Mouse (Mus musculus): ENCODE data around the gene Med7.

Gene Med7

GRCm38 (mm10) chr11:46431129-46431528, 5.6 kb upstream of the Med7 start:
- peak; percentile 85 for DNase-seq

- no peak for DNase-seq
Observed at GRCm38 (mm10) chr11:46435363-46435762, 1.4 kb upstream of the Med7 start.

- DNase-seq: peak; percentile 17
Observed at GRCm38 (mm10) chr11:46437459-46438000, 805 bp downstream of the Med7 start.

- no peak for DNase-seq
Observed at GRCm38 (mm10) chr11:46439005-46439543, 2.3 kb downstream of the Med7 start.

GRCm38 (mm10) chr11:46441774-46442173, 5.0 kb downstream of the Med7 start:
- DNase-seq: no peak

GRCm38 (mm10) chr11:46443152-46443551, 6.4 kb downstream of the Med7 start:
- peak; percentile 10 for DNase-seq

- no peak for DNase-seq
Observed at GRCm38 (mm10) chr11:46443979-46444378, 7.3 kb downstream of the Med7 start.

GRCm38 (mm10) chr11:46446150-46446549, 9.4 kb downstream of the Med7 start:
- DNase-seq: no peak

GRCm38 (mm10) chr11:46447644-46448484, 11.1 kb downstream of the Med7 start:
- DNase-seq: peak; percentile 16

- DNase-seq: no peak
Observed at GRCm38 (mm10) chr11:46449461-46450080, 12.8 kb downstream of the Med7 start.

- peak; percentile 52 for DNase-seq
Observed at GRCm38 (mm10) chr11:46454453-46455045, 17.8 kb downstream of the Med7 start, which contains the start of gene Havcr2. Gene Havcr2, plus strand, starts transcription at chr11:46454935.

GRCm38 (mm10) chr11:46459960-46460359, 23.2 kb downstream of the Med7 start:
- no peak for DNase-seq

GRCm38 (mm10) chr11:46461362-46461761, 24.6 kb downstream of the Med7 start:
- peak; percentile 26 for DNase-seq

- DNase-seq: peak; percentile 48
Observed at GRCm38 (mm10) chr11:46461931-46462330, 25.2 kb downstream of the Med7 start.

- DNase-seq: no peak
Observed at GRCm38 (mm10) chr11:46466878-46467277, 30.2 kb downstream of the Med7 start.

GRCm38 (mm10) chr11:46474220-46474619, 37.5 kb downstream of the Med7 start:
- no peak for DNase-seq

GRCm38 (mm10) chr11:46479311-46479710, 42.6 kb downstream of the Med7 start:
- peak; percentile 24 for DNase-seq

- DNase-seq: peak; percentile 47
Observed at GRCm38 (mm10) chr11:46480517-46480916, 43.8 kb downstream of the Med7 start.

GRCm38 (mm10) chr11:46488231-46488630, 51.5 kb downstream of the Med7 start:
- DNase-seq: no peak

- no peak for DNase-seq
Observed at GRCm38 (mm10) chr11:46488650-46489049, 51.9 kb downstream of the Med7 start.
